Mouse (Mus musculus) testis, adult 2 months (tissue): ENCODE results near the gene 3110082I17Rik. TPM values are rescaled to one million over a fixed set of nuclear protein-coding genes. Genes with fewer than 3 reads are reported as not detected.

Experiments used
- H3K27ac ChIP-seq: fragments of 200-500 bp; 2 replicates; pipeline ENCODE4 v1.5.1; 2012; ENCODE audit warnings: low read depth, low read length; ENCODE audit not compliant: control insufficient read depth, insufficient read depth
- H3K27me3 ChIP-seq: fragments of 200-500 bp; 2 replicates; pipeline ENCODE4 v1.6.1; 2012; ENCODE audit warnings: mild to moderate bottlenecking, low read length, moderate library complexity; ENCODE audit not compliant: control insufficient read depth, insufficient read depth
- H3K36me3 ChIP-seq: fragments of 200-500 bp; 2 replicates; pipeline ENCODE4 v1.6.1; 2012; ENCODE audit warnings: mild to moderate bottlenecking, low read length; ENCODE audit not compliant: control insufficient read depth, insufficient read depth
- H3K4me1 ChIP-seq: fragments of 200-500 bp; 2 replicates; pipeline ENCODE4 v1.6.1; 2012; ENCODE audit warnings: low read length; ENCODE audit not compliant: control insufficient read depth, insufficient read depth
- H3K4me3 ChIP-seq: fragments of 200-500 bp; 2 replicates; pipeline ENCODE4 v1.5.1; 2012; ENCODE audit warnings: low read depth, mild to moderate bottlenecking, low read length, moderate library complexity, mixed read lengths; ENCODE audit not compliant: control insufficient read depth
- CTCF ChIP-seq: fragments of 200-500 bp; IDR thresholded peaks from 2 replicates; pipeline ENCODE4 v1.5.1; 2012; ENCODE audit warnings: low read depth, mild to moderate bottlenecking, inconsistent platforms, low read length, moderate library complexity; ENCODE audit not compliant: control insufficient read depth, insufficient read depth, insufficient replicate concordance
- POLR2A ChIP-seq: fragments of 200-500 bp; IDR thresholded peaks from 2 replicates; pipeline ENCODE4 v1.6.1; 2012; ENCODE audit warnings: low read depth, mild to moderate bottlenecking, inconsistent platforms, low read length, moderate library complexity; ENCODE audit not compliant: control insufficient read depth
- polyA plus RNA-seq: library from polyadenylated mRNA; depleted of rRNA; stranded (reverse); fragments of >200 nt; gene quantifications from 2 replicates; pipeline ENCODE4 v1.2.3, GENCODE M21; 2012

3110082I17Rik gene
- polyA plus RNA-seq, 1 experiment: 14.9 TPM

DNA sequence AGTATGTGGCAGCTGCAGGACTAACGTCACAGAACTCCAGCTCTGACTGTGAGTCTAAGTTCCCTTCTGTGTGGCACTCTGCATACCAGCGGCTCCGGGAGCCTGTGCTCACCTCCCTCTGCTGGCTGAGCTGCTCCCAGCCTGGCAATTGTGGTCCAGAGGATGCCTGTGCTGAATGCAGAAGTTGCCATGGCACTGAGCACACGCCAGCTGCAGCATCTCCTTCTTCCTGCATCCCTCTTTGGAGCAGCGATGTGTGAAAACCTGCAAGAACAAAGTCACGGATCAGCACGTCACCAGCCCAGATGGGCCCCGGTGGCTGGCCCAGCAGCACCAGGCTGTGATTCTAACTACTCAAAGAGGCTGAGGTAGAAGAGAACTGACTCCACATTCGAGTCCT, 14.4 kb upstream of the 3110082I17Rik start:
- no peaks in the 10 kb centered on the region for H3K27me3 ChIP-seq
- H3K36me3 ChIP-seq: peaks cover 13% of the 10 kb centered on the region
- no peak for TF ChIP-seq CTCF
- TF ChIP-seq POLR2A: no peak
- H3K27ac ChIP-seq: no peak overlapping the region
- no peaks in the 10 kb centered on the region for H3K4me1 ChIP-seq
- H3K4me3 ChIP-seq: no peak overlapping the region

DNA sequence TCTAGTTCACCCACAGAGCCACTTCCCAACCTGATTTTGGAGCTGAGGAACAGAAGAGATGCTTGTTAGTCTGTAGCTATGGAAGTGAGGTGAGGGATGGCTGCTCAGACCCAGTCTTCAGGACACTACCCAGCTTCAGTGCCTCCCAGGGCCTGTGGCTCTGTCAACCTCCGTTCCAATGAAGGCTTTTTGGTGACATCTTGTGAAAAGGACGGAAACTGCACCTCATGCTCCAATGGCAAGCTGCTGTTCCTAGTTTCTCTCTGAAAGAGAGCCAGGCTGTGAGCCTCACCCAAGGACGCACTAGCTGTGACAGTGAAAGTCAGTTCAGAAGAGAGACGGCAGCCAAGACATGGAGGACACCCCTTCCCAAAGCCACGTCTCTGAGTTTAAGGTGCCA, 7.7 kb upstream of the 3110082I17Rik start:
- no peaks in the 10 kb centered on the region for H3K4me1 ChIP-seq
- no peaks in the 10 kb centered on the region for H3K27me3 ChIP-seq
- TF ChIP-seq POLR2A (no peak), CTCF (peak; percentile 39; the same call in 1 of the 2 replicates)
- H3K4me3 ChIP-seq: no peak overlapping the region
- H3K36me3 ChIP-seq: peaks cover 1% of the 10 kb centered on the region; the same call in 1 of the 2 replicates
- H3K27ac ChIP-seq: no peak overlapping the region

DNA sequence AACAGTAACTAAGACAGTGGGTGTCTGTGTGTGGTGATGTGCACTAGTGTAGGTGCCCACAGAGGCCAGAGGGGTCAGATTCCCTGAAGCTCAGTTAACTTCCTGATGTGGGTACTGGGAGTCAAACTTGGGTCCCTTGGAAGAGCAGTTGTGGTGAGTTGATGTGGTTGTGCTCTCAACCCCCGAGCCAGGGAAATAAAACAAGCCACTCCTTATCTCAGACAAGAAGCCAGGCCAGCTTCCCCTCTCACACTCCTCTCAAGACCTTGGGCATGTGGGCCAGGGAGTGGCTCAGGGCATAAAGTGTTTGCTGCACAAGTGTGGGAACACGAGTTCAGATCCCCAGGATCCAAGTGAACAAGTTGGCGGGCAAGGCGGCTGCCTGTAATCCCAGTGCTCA, 6.5 kb upstream of the 3110082I17Rik start:
- no peaks in the 10 kb centered on the region for H3K4me1 ChIP-seq
- no peaks in the 10 kb centered on the region for H3K27me3 ChIP-seq
- TF ChIP-seq CTCF (no peak), POLR2A (no peak)
- no peak overlapping the region for H3K27ac ChIP-seq
- no peaks in the 10 kb centered on the region for H3K36me3 ChIP-seq
- no peak overlapping the region for H3K4me3 ChIP-seq

DNA sequence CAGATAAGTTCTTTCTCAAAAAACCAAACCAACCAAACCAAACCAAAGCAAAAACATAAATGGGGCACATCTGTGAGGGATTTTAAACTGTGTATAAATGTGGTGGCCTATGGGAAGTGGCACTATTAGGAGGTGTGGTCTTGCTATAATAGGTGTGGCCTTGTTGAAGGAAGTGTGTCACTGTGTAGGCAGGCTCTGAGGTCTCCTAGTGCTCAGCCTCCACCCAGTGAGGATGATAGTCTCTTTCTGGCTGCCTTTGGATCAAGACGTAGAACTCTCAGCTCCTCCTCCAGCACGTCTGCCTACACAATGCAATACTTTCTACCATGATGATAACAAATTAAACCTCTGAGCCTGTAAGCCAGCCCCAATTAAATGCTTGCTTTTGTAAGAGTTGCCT, 6.0 kb upstream of the 3110082I17Rik start:
- no peaks in the 10 kb centered on the region for H3K27me3 ChIP-seq
- TF ChIP-seq POLR2A (no peak), CTCF (no peak)
- H3K4me3 ChIP-seq: no peak overlapping the region

DNA sequence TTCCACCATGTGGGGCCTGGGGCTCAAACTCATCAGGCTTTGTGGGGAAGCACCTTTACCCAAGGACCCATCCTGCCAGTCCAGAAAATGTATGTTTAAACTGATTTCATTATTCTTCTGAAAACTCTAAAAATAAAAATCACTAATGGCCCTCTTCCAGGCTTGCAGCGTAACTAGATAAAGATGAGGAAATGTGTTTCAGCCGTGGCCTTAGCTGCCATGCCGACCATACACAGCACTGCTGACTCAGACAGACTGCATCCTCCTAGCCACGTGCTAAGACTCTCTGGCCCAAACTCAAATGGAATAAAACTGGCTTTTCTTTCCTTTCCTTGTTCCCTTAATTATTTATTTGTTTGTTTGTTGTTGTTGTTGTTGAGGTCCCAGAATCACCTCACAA, 4.5 kb upstream of the 3110082I17Rik start:
- TF ChIP-seq CTCF (no peak), POLR2A (no peak)
- no peak overlapping the region for H3K27ac ChIP-seq
- H3K36me3 ChIP-seq: no peaks in the 10 kb centered on the region
- H3K27me3 ChIP-seq: no peaks in the 10 kb centered on the region
- no peak overlapping the region for H3K4me3 ChIP-seq
- H3K4me1 ChIP-seq: peaks cover 8% of the 10 kb centered on the region

More for the DNA sequence above, 6.0 kb upstream of the 3110082I17Rik start:
- Histone ChIP-seq H3K27ac (no peak overlapping the region), H3K36me3 (no peaks in the 10 kb centered on the region), H3K4me1 (no peaks in the 10 kb centered on the region)

DNA sequence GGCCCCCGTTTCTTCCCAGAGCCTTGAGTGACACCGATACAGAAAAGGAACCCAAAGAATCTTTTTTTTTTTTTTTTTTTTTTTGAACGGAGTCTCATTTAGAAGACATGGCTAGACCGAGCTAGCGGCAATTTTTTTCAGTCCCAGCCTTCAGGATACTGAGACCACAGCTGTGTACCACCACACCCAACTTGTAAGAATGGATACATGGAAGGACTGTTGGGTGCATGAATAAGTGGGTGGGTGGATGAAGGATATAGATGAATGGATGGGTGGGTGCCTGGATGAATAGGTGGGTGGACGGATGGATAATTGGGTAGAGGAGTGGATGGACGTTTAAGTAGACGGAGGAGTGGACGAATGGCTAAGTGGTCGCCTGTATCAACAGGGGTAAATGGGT, 389 bp downstream of the 3110082I17Rik start:
- TF ChIP-seq CTCF (no peak), POLR2A (no peak)
- H3K27ac ChIP-seq: peak overlapping the region; percentile 63
- H3K36me3 ChIP-seq: no peaks in the 10 kb centered on the region
- H3K4me1 ChIP-seq: peaks cover 8% of the 10 kb centered on the region
- no peaks in the 10 kb centered on the region for H3K27me3 ChIP-seq
- peak overlapping the region; percentile 99 for H3K4me3 ChIP-seq

DNA sequence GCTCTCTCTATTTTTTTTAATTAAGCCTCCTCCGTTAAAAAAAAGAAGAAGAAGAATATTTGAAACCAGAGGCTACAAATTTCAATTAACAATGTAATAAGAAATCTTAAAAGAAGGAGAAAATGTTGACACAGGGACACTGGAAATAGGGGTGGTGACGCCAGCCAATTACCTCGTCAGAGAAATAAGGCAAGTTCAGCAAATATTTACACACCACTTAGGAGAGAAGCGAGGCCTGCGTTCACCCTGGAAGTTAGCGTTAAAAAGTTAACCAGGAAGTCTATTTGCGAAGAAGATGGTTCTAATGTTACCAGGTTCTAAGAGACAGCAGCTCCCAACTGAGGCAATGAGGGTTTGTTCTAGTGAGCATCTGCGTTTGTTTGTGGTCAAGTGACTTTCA, 3.1 kb downstream of the 3110082I17Rik start:
- no peak for TF ChIP-seq POLR2A
- no peak overlapping the region for H3K27ac ChIP-seq
- peaks cover 8% of the 10 kb centered on the region for H3K4me1 ChIP-seq
- H3K27me3 ChIP-seq: no peaks in the 10 kb centered on the region
- no peak overlapping the region for H3K4me3 ChIP-seq
- H3K36me3 ChIP-seq: no peaks in the 10 kb centered on the region

DNA sequence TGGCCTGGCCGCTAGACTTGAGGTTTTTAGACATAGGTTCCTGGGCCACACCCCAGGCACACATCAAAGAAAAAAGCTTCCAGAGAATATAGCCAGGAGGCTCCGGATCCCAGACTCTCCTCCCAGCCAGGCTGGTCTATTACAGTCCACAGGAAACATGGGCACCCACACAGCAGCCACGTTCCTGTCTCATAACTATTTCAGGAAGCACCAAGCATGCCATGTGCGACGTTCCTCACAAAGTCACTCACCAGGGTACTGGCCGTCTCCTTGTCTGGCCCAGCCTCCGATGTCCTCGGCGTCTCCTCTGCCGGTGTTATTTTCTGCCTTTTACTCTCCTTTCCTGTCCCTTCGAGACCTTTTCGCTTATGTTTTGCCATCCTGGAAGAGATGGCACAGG, 5.2 kb downstream of the 3110082I17Rik start:
- H3K4me1 ChIP-seq: peaks cover 2% of the 10 kb centered on the region
- H3K36me3 ChIP-seq: no peaks in the 10 kb centered on the region
- H3K27me3 ChIP-seq: no peaks in the 10 kb centered on the region
- no peak overlapping the region for H3K27ac ChIP-seq
- H3K4me3 ChIP-seq: no peak overlapping the region
- TF ChIP-seq POLR2A (no peak), CTCF (no peak)
